Mouse (Mus musculus) thymus, postnatal 25 days (tissue): ENCODE data around the gene Foxp1.

Source experiments
- DNase-seq: peaks from one replicate; pipeline ENCODE4 v3.0.0; 2022

Foxp1 gene

GRCm38 (mm10) chr6:99519806-99520675 lies 2.5 kb downstream of the Foxp1 start:
- DNase-seq: peak; percentile 47

- no peak for DNase-seq
Observed at GRCm38 (mm10) chr6:99519052-99519451, 3.5 kb downstream of the Foxp1 start.

GRCm38 (mm10) chr6:99515667-99516199 lies 6.8 kb downstream of the Foxp1 start:
- no peak for DNase-seq

- DNase-seq: no peak
Observed at GRCm38 (mm10) chr6:99511862-99512261, 10.7 kb downstream of the Foxp1 start.

GRCm38 (mm10) chr6:99509189-99509592 lies 13.3 kb downstream of the Foxp1 start:
- no peak for DNase-seq

GRCm38 (mm10) chr6:99506816-99507215 lies 15.7 kb downstream of the Foxp1 start:
- no peak for DNase-seq

GRCm38 (mm10) chr6:99503741-99504140 lies 18.8 kb downstream of the Foxp1 start:
- DNase-seq: no peak

GRCm38 (mm10) chr6:99502727-99503126 lies 19.8 kb downstream of the Foxp1 start:
- no peak for DNase-seq

- DNase-seq: no peak
Observed at GRCm38 (mm10) chr6:99502314-99502713, 20.2 kb downstream of the Foxp1 start.

- no peak for DNase-seq
Observed at GRCm38 (mm10) chr6:99500570-99501270, 21.8 kb downstream of the Foxp1 start.

- peak; percentile 24 for DNase-seq
Observed at GRCm38 (mm10) chr6:99498082-99498481, 24.4 kb downstream of the Foxp1 start.

- no peak for DNase-seq
Observed at GRCm38 (mm10) chr6:99496114-99496513, 26.4 kb downstream of the Foxp1 start.

- DNase-seq: no peak
Observed at GRCm38 (mm10) chr6:99492937-99493336, 29.6 kb downstream of the Foxp1 start.

- DNase-seq: no peak
Observed at GRCm38 (mm10) chr6:99491979-99492544, 30.5 kb downstream of the Foxp1 start.

- no peak for DNase-seq
Observed at GRCm38 (mm10) chr6:99491146-99491545, 31.4 kb downstream of the Foxp1 start.

GRCm38 (mm10) chr6:99489900-99490648 lies 32.4 kb downstream of the Foxp1 start:
- no peak for DNase-seq

GRCm38 (mm10) chr6:99489423-99489822 lies 33.1 kb downstream of the Foxp1 start:
- no peak for DNase-seq

- DNase-seq: peak; percentile 53
Observed at GRCm38 (mm10) chr6:99485884-99486640, 36.5 kb downstream of the Foxp1 start.

- DNase-seq: peak; percentile 75
Observed at GRCm38 (mm10) chr6:99485217-99485883, 37.2 kb downstream of the Foxp1 start.

GRCm38 (mm10) chr6:99484884-99485216 lies 37.7 kb downstream of the Foxp1 start:
- no peak for DNase-seq

GRCm38 (mm10) chr6:99484197-99484725 lies 38.3 kb downstream of the Foxp1 start:
- DNase-seq: no peak
